Mouse (Mus musculus): Measurements from ENCODE around the gene Cebpb.

Cebpb gene

DNA sequence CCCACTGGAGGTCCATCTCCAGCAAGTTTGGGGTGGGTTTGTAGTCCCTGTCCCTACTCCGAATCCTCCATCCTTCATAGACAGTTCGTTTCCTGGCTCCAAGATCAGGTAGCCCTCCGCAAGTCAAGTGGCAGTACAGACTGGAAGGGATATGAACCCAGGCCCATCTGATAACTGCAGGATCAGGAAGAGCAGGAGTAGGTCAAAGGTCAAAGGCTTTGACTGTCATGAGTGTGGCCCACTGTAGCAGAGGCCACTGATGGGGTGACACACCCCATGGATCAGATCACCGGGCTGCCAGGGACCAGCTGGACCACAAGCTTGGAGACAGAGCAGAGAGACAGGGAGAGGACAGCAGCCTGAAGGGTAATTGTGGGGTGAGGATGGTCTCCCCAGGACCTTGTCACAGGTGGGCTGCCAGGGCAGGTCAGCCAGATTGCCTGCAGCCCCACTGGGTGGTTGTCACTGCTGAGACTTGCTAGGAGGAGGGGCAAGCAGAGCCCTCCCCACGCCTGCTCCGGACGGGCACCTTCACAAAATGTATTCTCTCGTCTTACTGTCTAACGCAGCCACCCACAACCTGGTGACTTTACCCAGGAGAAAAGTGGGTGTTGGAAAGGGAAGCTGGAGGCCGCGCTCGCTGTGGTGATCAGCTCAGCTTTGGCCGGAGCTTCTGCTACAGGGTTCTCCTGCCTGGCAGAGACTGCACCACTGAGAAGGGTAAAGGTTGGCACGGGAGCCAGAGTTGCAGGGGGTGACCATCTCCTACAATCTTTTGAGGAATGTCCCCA is 3.4 kb downstream of the Cebpb start:
- peak; percentile 43 for DNase-seq (ENCODE audit: low read depth)

- peak; percentile 45 for DNase-seq (ENCODE audit: low read depth)
These were observed 4.1 kb downstream of the Cebpb start for GRCm38 (mm10) chr2:167692831-167693230.

DNA sequence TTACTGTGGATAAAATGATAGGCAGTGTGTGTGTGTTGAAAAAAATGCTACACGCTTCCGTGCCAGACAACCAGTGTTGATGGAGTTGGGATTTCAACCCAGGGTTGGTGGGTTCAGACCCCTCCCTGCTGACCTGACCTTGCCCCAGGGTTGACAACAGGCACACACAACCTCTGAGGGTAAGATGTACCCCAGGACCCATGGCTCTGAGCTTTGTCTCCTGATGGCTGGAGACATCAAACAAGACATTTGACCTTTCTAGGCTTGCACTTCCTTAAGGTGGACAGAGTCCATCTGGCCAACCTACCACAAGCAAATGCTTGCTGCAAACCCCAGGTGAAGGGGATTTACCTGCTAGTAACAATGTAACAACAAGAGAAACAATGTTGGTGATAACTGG is 4.8 kb downstream of the Cebpb start:
- peak; percentile 23 for DNase-seq (ENCODE audit: low read depth)

- peak; percentile 38 for DNase-seq (ENCODE audit: low read depth)
These were observed 5.5 kb downstream of the Cebpb start for GRCm38 (mm10) chr2:167694244-167694643.

DNA sequence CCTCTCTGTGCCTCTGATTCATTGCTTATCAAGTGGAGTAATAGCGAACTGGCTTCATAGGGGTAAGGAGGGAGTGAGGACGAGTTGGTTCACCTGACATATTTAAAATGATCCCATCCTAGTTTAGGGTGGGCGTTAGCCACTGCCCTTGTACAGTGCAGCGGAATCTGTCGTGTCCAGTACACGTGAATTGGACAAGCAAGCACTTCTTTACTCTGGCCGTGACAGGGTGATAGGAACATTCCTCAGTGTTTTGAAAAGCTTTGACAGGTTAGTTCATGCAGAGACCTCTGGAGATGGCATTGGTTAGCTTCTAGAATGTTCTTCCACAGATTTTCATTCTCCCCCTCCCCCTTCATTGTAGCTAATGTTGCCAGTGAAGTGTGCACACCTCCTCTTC is 6.2 kb downstream of the Cebpb start:
- no peak for DNase-seq (ENCODE audit: low read depth)

- no peak for DNase-seq (ENCODE audit: low read depth)
These were observed 6.8 kb downstream of the Cebpb start for GRCm38 (mm10) chr2:167695491-167695890.

GRCm38 (mm10) chr2:167696143-167696542 is 7.4 kb downstream of the Cebpb start:
- no peak for DNase-seq (ENCODE audit: low read depth)

GRCm38 (mm10) chr2:167697902-167698301 is 9.2 kb downstream of the Cebpb start:
- peak; percentile 53 for DNase-seq (ENCODE audit: low read depth)

DNA sequence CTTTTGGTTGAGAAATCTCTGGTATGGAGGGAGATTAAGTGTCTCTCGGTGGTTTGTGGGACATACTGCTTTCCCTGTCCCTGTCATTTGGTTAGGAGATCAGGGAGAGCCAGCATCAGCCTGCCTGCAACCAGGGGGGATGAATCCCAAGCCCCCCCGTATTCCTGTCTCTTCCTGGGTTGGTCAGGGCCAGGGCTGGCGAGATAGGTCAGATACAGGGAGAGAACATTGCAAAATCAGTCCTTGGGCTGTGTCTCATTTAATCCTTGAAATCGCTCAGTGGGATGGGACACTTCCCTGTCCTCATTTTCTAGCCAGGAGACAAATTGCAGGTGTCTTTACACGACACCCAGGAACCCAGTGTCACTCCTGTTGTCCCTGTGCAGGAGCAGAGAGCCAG is 11.3 kb downstream of the Cebpb start:
- no peak for DNase-seq (ENCODE audit: low read depth)

GRCm38 (mm10) chr2:167701472-167701871 is 12.8 kb downstream of the Cebpb start:
- no peak for DNase-seq (ENCODE audit: low read depth)

- peak; percentile 50 for DNase-seq (ENCODE audit: low read depth)
These were observed 13.4 kb downstream of the Cebpb start for GRCm38 (mm10) chr2:167702126-167702525.

DNA sequence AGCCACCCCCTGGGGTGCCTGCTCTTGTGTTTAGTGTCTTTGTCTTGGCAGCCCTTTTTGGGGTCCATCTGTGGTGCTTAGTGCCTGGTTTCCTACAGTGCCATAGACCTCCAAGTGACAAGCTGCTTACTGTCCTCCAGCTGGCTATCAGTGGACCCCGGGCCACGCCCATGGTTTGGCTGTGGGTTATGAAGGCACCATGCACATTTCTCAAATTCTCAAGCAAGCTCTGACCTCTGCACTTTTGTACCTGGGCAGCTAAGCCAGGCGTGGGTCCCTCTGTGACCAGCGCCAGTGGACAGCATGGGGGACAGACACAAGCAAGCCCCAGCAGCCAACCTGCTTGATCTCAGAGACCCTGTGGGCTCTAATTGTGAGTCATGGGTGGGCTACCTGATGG is 15.7 kb downstream of the Cebpb start:
- DNase-seq (ENCODE audit: low read depth), result no peak

DNA sequence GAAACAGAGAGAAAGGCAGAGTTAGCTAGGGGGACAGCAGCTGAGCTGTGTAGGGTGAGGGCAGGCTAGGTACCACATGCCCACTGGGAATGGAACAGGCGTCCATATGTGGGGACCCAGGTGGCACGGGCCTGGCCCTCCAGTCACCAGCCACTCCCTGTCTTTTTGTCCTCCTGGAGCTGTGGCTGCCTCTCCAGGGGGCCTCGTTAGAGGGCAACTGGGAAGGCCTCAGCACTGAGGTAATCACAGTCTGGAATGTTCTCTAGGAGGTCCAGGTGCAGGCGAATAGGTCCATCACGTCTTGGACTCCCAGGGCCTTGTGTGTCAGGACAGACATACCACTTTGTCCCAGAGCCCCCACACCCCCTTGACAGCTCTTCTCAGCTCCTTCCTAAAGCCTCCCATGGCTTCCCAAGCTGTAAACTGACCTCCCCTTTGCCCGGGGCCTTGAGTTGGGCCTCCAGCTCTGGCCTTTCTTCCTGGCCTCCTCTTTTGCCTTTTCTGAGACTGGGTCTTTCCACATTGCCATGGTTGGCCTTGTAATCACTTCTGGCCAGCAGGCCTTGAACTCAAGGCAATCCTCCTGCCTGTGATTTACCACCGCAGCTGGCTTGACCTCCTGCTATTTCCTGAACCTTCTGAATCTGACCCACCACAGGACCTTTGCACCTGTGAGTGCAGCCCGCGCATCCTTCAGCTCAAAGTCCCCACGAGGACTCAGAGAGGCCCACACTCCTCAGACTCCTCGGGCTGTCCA is 17.6 kb downstream of the Cebpb start:
- no peak for DNase-seq (ENCODE audit: low read depth)

DNA sequence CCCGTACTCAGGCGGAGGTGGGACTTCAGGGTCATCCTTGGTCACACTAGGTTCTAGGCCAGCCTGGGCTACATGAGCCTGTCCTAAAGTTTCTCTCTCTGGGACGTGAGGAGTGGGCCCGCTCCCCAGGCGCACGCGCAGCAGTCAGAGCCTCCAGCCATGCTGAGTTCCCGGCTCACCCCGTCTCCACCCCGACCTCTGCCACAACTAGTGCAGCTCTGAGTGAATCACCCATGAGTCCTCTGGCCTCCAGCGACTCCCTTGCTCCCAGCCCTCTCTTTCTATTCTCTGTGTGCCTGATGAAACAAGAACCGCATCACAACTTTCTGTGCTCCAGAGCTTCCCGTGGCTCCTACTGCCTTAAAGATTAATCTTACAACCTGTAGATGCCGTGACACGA is 19.7 kb downstream of the Cebpb start:
- DNase-seq (ENCODE audit: low read depth), result peak; percentile 73

DNA sequence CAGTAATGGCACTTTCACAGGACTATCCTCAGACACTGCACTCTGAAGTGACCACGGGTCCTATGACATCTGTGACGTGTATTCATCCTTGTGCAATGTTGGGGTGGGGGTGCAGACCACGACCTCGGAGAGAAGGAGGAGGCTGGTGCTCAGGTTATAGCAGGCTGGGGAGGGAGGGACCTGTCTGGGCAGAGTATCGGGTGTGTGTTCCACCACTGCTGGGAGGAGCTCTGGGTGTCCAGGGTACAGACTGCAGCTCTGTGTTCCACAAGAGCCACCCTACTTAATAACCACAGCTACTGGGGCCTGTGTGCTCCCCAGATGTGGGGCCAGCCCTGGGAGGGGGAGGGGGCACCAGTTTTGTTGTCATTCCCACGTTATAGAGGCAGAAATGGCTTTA is 21.3 kb downstream of the Cebpb start:
- DNase-seq (ENCODE audit: low read depth), result no peak

GRCm38 (mm10) chr2:167710574-167710973 is 21.9 kb downstream of the Cebpb start:
- peak; percentile 64 for DNase-seq (ENCODE audit: low read depth)

DNA sequence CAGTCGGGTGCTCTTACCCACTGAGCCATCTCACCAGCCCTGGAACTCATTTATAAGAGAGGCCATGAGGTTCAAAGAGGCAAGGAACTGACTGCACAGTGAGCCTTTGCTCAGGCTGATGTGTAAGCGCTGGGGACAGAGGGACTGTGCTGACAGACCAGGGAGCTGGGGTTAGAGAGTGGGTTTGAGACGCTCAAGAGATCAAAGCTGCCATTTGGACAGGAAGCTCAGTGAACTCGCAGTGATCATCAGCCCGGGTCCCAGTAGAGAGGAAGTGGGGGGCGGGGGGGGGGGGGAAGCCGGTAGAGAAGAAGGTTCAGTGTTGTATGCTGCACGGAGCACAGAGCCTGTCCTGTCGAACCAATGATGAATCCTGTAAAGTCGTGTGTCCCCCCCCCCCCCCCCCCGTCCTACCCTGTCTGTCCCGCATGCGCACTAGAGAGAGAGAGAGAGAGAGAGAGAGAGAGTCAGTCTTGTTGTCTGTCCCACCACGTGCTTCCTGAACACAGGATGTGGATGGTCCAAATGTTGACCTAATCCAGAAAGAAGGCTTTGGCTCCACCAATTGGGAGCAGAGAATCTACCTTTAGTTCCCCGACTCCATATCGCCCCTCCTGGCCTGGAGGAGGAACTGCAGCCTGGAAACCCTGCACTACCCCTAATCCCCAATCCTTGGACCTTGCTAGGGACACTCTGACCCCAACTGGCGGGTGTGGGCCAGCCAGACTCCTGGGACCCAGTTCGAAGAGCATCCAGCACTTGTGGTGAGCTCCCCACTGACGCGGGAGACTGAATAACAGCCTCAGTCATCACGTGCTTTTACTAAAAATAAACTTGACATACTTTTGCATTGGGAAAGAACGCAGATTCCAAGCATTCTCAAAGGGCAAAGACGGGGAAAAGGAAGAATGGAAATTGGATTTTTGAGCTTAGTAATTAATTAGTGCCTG is 24.4 kb downstream of the Cebpb start:
- DNase-seq (ENCODE audit: low read depth), result peak; percentile 90

- DNase-seq (ENCODE audit: low read depth), result no peak
These were observed 25.6 kb downstream of the Cebpb start for GRCm38 (mm10) chr2:167714298-167714697.

GRCm38 (mm10) chr2:167715008-167715407 is 26.3 kb downstream of the Cebpb start:
- peak; percentile 36 for DNase-seq (ENCODE audit: low read depth)

GRCm38 (mm10) chr2:167717208-167717607 is 28.5 kb downstream of the Cebpb start:
- DNase-seq (ENCODE audit: low read depth), result no peak

DNA sequence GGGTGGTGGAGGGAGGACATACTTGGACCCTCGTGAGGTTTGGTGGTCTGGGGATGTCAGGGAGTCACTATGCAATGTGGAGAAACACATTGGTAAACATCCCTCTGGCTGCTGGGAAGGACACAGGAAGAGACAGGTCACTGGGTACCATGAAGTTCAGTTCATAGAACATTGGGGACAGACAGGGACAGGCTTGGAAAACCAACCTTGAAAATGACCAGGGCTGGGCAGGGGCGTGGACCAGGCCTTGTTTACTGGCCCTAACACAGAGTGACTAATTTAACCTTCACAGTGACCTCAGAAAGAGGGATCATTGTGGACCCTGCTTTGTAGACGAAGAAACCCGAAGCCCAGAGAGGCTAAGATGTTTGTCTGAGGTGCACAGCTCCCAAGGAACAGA is 30.8 kb downstream of the Cebpb start:
- no peak for DNase-seq (ENCODE audit: low read depth)

DNA sequence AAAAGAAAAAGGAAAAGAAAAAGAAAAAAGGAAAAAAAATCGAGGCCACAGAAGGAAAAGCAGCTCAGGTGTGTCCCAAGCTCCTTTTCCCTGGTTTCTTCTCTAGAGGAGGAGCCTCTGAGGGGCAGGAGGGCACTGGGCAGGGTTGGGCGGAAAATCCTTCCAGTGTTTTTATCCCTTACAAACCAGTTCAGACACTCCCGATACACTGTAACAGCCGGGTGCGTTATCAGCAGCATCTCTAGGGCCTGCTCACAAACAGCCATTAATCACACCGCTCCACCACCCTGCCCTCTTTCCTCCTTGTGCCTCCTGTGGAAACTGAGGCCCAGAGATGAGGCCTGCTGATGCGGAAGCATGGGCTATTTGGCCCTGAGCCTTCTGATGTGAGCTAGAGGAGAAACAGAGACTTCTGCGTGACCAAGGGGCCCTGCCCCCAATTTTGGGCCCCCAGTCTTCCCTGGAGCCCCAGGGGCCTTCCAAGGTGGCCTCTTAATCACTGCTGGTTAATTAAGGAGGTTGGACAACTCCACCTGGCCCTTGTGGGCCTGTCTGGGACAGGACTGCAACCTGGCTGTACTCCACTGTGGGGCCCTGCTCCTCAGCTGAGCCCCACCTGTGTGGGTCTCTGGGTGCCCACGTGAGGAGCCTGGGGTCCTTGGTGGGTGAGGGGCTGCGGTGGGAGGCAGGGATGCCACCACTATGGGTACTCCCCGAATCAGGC is 32.6 kb downstream of the Cebpb start:
- DNase-seq (ENCODE audit: low read depth), result no peak
